Mouse (Mus musculus): ENCODE measurements around the gene Gm732. TPM values are rescaled to one million over a fixed set of nuclear protein-coding genes. Genes with fewer than 3 reads are reported as not detected.

Gm732 gene
- polyA plus RNA-seq (2015; fragmentation: Nextera tagmentation; extraction: Ambion mirVana): not detected in 2 replicates

DNA sequence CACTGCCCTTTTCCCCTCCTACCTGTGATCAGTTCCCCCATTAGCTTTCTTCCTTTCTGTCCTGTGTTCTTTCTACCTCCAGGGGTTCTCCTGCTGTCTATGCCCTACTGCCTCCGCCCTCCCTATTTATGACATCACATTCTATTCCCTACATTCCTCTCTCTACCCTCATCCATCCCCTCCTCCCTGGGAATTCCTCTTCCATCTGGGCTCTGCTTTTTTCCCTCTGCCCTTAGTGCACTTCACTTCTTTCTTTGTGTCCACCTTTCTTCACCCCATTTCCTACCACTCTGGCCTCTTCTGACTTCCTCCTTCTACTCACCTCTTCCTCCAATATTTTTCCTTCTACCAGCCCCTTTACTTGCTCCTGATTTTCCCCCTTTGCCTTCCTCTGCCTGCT lies at the start of gene Gm732:
Gene Gm732 (minus strand): TSS at position 101 of the 400 bp plus-strand sequence.
- H3K27ac ChIP-seq: no peak within 1 kb of the TSS
- no peaks in the 10 kb centered on the region for H3K27me3 ChIP-seq
- H3K9me3 ChIP-seq: no peaks in the 10 kb centered on the region
- H3K9ac ChIP-seq: no peak within 1 kb of the TSS
- no peaks in the 10 kb centered on the region for H3K36me3 ChIP-seq
- no peak within 1 kb of the TSS for H3K4me3 ChIP-seq
- H3K4me2 ChIP-seq: no peak within 1 kb of the TSS
- ATAC-seq (ENCODE audit: insufficient number of reproducible peaks, insufficient read depth, low FRiP score, low TSS enrichment, low read depth): no peak
- 75% methylated on average over 1 of the region's 1 CpGs for WGBS
- H3K4me1 ChIP-seq: no peaks in the 10 kb centered on the region

Other genes starting within 250 kb of the Gm732 start
- not detected in 2 replicates for gene Tent5d, start 155.9 kb downstream of the Gm732 start, polyA plus RNA-seq (2015; fragmentation: Nextera tagmentation; extraction: Ambion mirVana)
- 11.1 and 12.7 TPM in 2 replicates for gene 2610002M06Rik, start 132.1 kb downstream of the Gm732 start, polyA plus RNA-seq (2015; fragmentation: Nextera tagmentation; extraction: Ambion mirVana)

Measured in embryonic facial prominence, embryonic 13.5 days (tissue).